Mouse (Mus musculus) neural tube, embryonic 15.5 days (tissue): ENCODE results near the gene Cxcl14. TPM values are rescaled to one million over a fixed set of nuclear protein-coding genes. Genes with fewer than 3 reads are reported as not detected.

Experiments
- ATAC-seq: fragments of 200-750 bp; cut with Nextera tagmentation; 2 replicates; pipeline ENCODE4 v1.8.0; 2017; ENCODE audit warnings: mild to moderate bottlenecking, moderate TSS enrichment, moderate library complexity; ENCODE audit not compliant: low FRiP score
- H3K27ac ChIP-seq: fragments of 300-500 bp; sonication (generic); replicated peaks from 2 replicates; pipeline ENCODE4 v1.5.1; 2015; ENCODE audit warnings: mild to moderate bottlenecking, inconsistent platforms
- H3K27me3 ChIP-seq: fragments of 300-500 bp; sonication (generic); replicated peaks from 2 replicates; pipeline ENCODE4 v1.6.1; 2015; ENCODE audit warnings: inconsistent platforms
- H3K36me3 ChIP-seq: fragments of 300-500 bp; sonication (generic); 2 replicates; pipeline ENCODE4 v1.6.1; 2015; ENCODE audit warnings: inconsistent platforms
- H3K4me1 ChIP-seq: fragments of 300-500 bp; sonication (generic); 2 replicates; pipeline ENCODE4 v1.6.1; 2015; ENCODE audit warnings: inconsistent platforms
- H3K4me2 ChIP-seq: fragments of 300-500 bp; sonication (generic); 2 replicates; pipeline ENCODE4 v1.6.1; 2015; ENCODE audit warnings: inconsistent platforms, mild to moderate bottlenecking, moderate library complexity
- H3K4me3 ChIP-seq: fragments of 300-500 bp; sonication (generic); replicated peaks from 2 replicates; pipeline ENCODE4 v1.5.1; 2015; ENCODE audit warnings: mild to moderate bottlenecking, inconsistent platforms
- H3K9ac ChIP-seq: fragments of 300-500 bp; sonication (generic); replicated peaks from 2 replicates; pipeline ENCODE4 v1.6.1; 2015; ENCODE audit warnings: mild to moderate bottlenecking, inconsistent platforms
- H3K9me3 ChIP-seq: fragments of 300-500 bp; sonication (generic); replicated peaks from 2 replicates; pipeline ENCODE4 v1.6.1; 2016; ENCODE audit warnings: inconsistent platforms
- WGBS: fragments of 180-500 bp; shearing (Covaris S2); methylation state at CpG from one replicate; pipeline ENCODE4 v1.1.7; 2015; ENCODE audit warnings: mixed read lengths; 5-methylcytosine and 5-hydroxymethylcytosine counted together
- polyA plus RNA-seq: library from polyadenylated mRNA; unstranded; fragments of >200 nt; fragmentation: Nextera tagmentation; extraction: Ambion mirVana; gene quantifications from 2 replicates; pipeline ENCODE4 v1.2.1, GENCODE M21; 2015

Cxcl14 gene
- polyA plus RNA-seq, 1 experiment from 2014 or later: 3.9 TPM

- H3K9ac ChIP-seq: no peak overlapping the region
- H3K36me3 ChIP-seq: no peaks in the 10 kb centered on the region
- ATAC-seq: no peak
- no peak overlapping the region for H3K27ac ChIP-seq
- peaks cover 37% of the 10 kb centered on the region for H3K27me3 ChIP-seq
- 68% methylated on average over 11 of the region's 11 CpGs for WGBS
- no peaks in the 10 kb centered on the region for H3K9me3 ChIP-seq
- no peak overlapping the region for H3K4me3 ChIP-seq
- peaks cover 3% of the 10 kb centered on the region; the same call in 1 of the 2 replicates for H3K4me1 ChIP-seq
- H3K4me2 ChIP-seq: no peak overlapping the region
Observed at GRCm38 (mm10) chr13:56289261-56289660, 7.1 kb downstream of the Cxcl14 start.

GRCm38 (mm10) chr13:56288601-56289000 is 7.8 kb downstream of the Cxcl14 start:
- Histone ChIP-seq H3K9me3 (no peaks in the 10 kb centered on the region), H3K4me1 (peaks cover 3% of the 10 kb centered on the region; the same call in 1 of the 2 replicates), H3K4me2 (no peak overlapping the region), H3K4me3 (no peak overlapping the region), H3K36me3 (no peaks in the 10 kb centered on the region), H3K27me3 (peaks cover 31% of the 10 kb centered on the region), H3K9ac (no peak overlapping the region), H3K27ac (no peak overlapping the region)
- 35% methylated on average over 4 of the region's 4 CpGs for WGBS
- ATAC-seq: no peak

- Histone ChIP-seq H3K27me3 (peaks cover 16% of the 10 kb centered on the region), H3K9ac (no peak overlapping the region), H3K4me3 (no peak overlapping the region), H3K36me3 (no peaks in the 10 kb centered on the region), H3K9me3 (no peaks in the 10 kb centered on the region), H3K4me1 (peaks cover 3% of the 10 kb centered on the region; the same call in 1 of the 2 replicates), H3K4me2 (no peak overlapping the region), H3K27ac (no peak overlapping the region)
- WGBS: 60% methylated on average over 9 of the region's 9 CpGs
- no peak for ATAC-seq
Observed at GRCm38 (mm10) chr13:56287091-56287490, 9.3 kb downstream of the Cxcl14 start.

- H3K9me3 ChIP-seq: no peaks in the 10 kb centered on the region
- no peak for ATAC-seq
- no peaks in the 10 kb centered on the region for H3K4me1 ChIP-seq
- no peak overlapping the region for H3K27ac ChIP-seq
- no peak overlapping the region for H3K4me2 ChIP-seq
- no peaks in the 10 kb centered on the region for H3K36me3 ChIP-seq
- WGBS: 89% methylated on average over 13 of the region's 13 CpGs
- no peak overlapping the region for H3K4me3 ChIP-seq
- peaks cover 6% of the 10 kb centered on the region; the same call in 1 of the 2 replicates for H3K27me3 ChIP-seq
- no peak overlapping the region for H3K9ac ChIP-seq
Observed at GRCm38 (mm10) chr13:56283321-56283720, 13.0 kb downstream of the Cxcl14 start.

- WGBS: 80% methylated on average over 6 of the region's 6 CpGs
- ATAC-seq: no peak
- no peak overlapping the region for H3K27ac ChIP-seq
Observed at GRCm38 (mm10) chr13:56280356-56280755, 16.0 kb downstream of the Cxcl14 start.

GRCm38 (mm10) chr13:56279439-56279838 is 16.9 kb downstream of the Cxcl14 start:
- ATAC-seq: peak; percentile 82
- Histone ChIP-seq H3K27ac (no peak overlapping the region), H3K9ac (no peak overlapping the region), H3K27me3 (no peaks in the 10 kb centered on the region), H3K9me3 (no peaks in the 10 kb centered on the region), H3K4me3 (no peak overlapping the region), H3K4me2 (no peak overlapping the region), H3K36me3 (no peaks in the 10 kb centered on the region), H3K4me1 (no peaks in the 10 kb centered on the region)
- WGBS: 20% methylated on average over 8 of the region's 8 CpGs

More at GRCm38 (mm10) chr13:56280356-56280755, 16.0 kb downstream of the Cxcl14 start:
- H3K4me3 ChIP-seq: no peak overlapping the region
- no peaks in the 10 kb centered on the region for H3K36me3 ChIP-seq
- no peaks in the 10 kb centered on the region for H3K27me3 ChIP-seq
- no peak overlapping the region for H3K4me2 ChIP-seq
- H3K4me1 ChIP-seq: no peaks in the 10 kb centered on the region
- H3K9me3 ChIP-seq: no peaks in the 10 kb centered on the region
- H3K9ac ChIP-seq: no peak overlapping the region

GRCm38 (mm10) chr13:56275171-56275570 is 21.2 kb downstream of the Cxcl14 start:
- Histone ChIP-seq H3K4me2 (no peak overlapping the region), H3K27ac (no peak overlapping the region), H3K27me3 (peaks cover 2% of the 10 kb centered on the region; the same call in 1 of the 2 replicates), H3K9me3 (peaks cover 5% of the 10 kb centered on the region; the same call in 1 of the 2 replicates), H3K9ac (no peak overlapping the region), H3K4me1 (no peaks in the 10 kb centered on the region), H3K36me3 (no peaks in the 10 kb centered on the region), H3K4me3 (no peak overlapping the region)
- no peak for ATAC-seq
- WGBS: 56% methylated on average over 2 of the region's 2 CpGs

GRCm38 (mm10) chr13:56270124-56270523 is 26.2 kb downstream of the Cxcl14 start:
- Histone ChIP-seq H3K27ac (no peak overlapping the region), H3K4me3 (no peak overlapping the region), H3K4me2 (no peak overlapping the region), H3K27me3 (peaks cover 23% of the 10 kb centered on the region), H3K4me1 (no peaks in the 10 kb centered on the region), H3K36me3 (no peaks in the 10 kb centered on the region), H3K9me3 (peaks cover 5% of the 10 kb centered on the region; the same call in 1 of the 2 replicates), H3K9ac (no peak overlapping the region)
- WGBS: 61% methylated on average over 13 of the region's 13 CpGs
- ATAC-seq: no peak

GRCm38 (mm10) chr13:56267396-56267795 is 29.0 kb downstream of the Cxcl14 start:
- H3K27me3 ChIP-seq: peaks cover 50% of the 10 kb centered on the region
- WGBS: 83% methylated on average over 4 of the region's 4 CpGs

GRCm38 (mm10) chr13:56266435-56266834 is 29.9 kb downstream of the Cxcl14 start:
- Histone ChIP-seq H3K9ac (no peak overlapping the region), H3K36me3 (no peaks in the 10 kb centered on the region), H3K27ac (no peak overlapping the region), H3K4me1 (no peaks in the 10 kb centered on the region), H3K4me2 (no peak overlapping the region), H3K27me3 (peaks cover 60% of the 10 kb centered on the region), H3K4me3 (no peak overlapping the region), H3K9me3 (0 out of 2 replicates have a peak, but pooled peaks cover 2% of the 10 kb centered on the region)
- ATAC-seq: no peak
- WGBS: 37% methylated on average over 8 of the region's 8 CpGs

More at GRCm38 (mm10) chr13:56267396-56267795, 29.0 kb downstream of the Cxcl14 start:
- Histone ChIP-seq H3K9me3 (peaks cover 5% of the 10 kb centered on the region; the same call in 1 of the 2 replicates), H3K27ac (no peak overlapping the region), H3K36me3 (no peaks in the 10 kb centered on the region), H3K4me3 (no peak overlapping the region), H3K4me2 (no peak overlapping the region), H3K4me1 (no peaks in the 10 kb centered on the region), H3K9ac (no peak overlapping the region)
- ATAC-seq: no peak

- 67% methylated on average over 5 of the region's 5 CpGs for WGBS
- no peak for ATAC-seq
- no peaks in the 10 kb centered on the region for H3K36me3 ChIP-seq
- H3K27me3 ChIP-seq: peaks cover 68% of the 10 kb centered on the region
- H3K4me2 ChIP-seq: no peak overlapping the region
- H3K9ac ChIP-seq: no peak overlapping the region
- H3K4me1 ChIP-seq: 0 out of 2 replicates have a peak, but pooled peaks cover under 1% of the 10 kb centered on the region
- no peaks in the 10 kb centered on the region for H3K9me3 ChIP-seq
- H3K27ac ChIP-seq: no peak overlapping the region
- no peak overlapping the region for H3K4me3 ChIP-seq
Observed at GRCm38 (mm10) chr13:56265661-56266060, 30.7 kb downstream of the Cxcl14 start.

GRCm38 (mm10) chr13:56262269-56262668 is 34.1 kb downstream of the Cxcl14 start:
- Histone ChIP-seq H3K9ac (no peak overlapping the region), H3K27me3 (peaks cover 88% of the 10 kb centered on the region), H3K36me3 (no peaks in the 10 kb centered on the region), H3K4me3 (no peak overlapping the region), H3K9me3 (no peaks in the 10 kb centered on the region), H3K4me2 (no peak overlapping the region), H3K27ac (no peak overlapping the region), H3K4me1 (peaks cover 20% of the 10 kb centered on the region)
- ATAC-seq: no peak
- WGBS: 63% methylated on average over 4 of the region's 4 CpGs
